Mouse (Mus musculus): Measurements from ENCODE around the gene Tiam1.

- TF ChIP-seq CTCF (IDR thresholded peaks at IDR 0.05) (no peak), EP300 (IDR thresholded peaks at IDR 0.05) (no peak)
Observed at GRCm38 (mm10) chr16:89972854-89973487, 170.6 kb downstream of the Tiam1 start.
